Mouse (Mus musculus) thymus, adult 2 months (tissue): ENCODE results near the gene Rnf220. TPM values are rescaled to one million over a fixed set of nuclear protein-coding genes. Genes with fewer than 3 reads are reported as not detected.

Experiments
- DNase-seq: peaks from one replicate; pipeline ENCODE4 v3.0.0; 2021
- H3K27ac ChIP-seq: fragments of 200-500 bp; 2 replicates; pipeline ENCODE4 v1.5.1; 2012; ENCODE audit warnings: low read length, control low read depth; ENCODE audit not compliant: control insufficient read depth, insufficient read depth
- H3K27me3 ChIP-seq: fragments of 200-500 bp; 2 replicates; pipeline ENCODE4 v1.6.1; 2012; ENCODE audit warnings: mild to moderate bottlenecking, low read length, moderate library complexity, mixed read lengths; ENCODE audit not compliant: control insufficient read depth, insufficient read depth
- H3K36me3 ChIP-seq: fragments of 200-500 bp; 2 replicates; pipeline ENCODE4 v1.6.1; 2012; ENCODE audit warnings: mild to moderate bottlenecking, low read length, moderate library complexity; ENCODE audit not compliant: control insufficient read depth, insufficient read depth
- H3K4me1 ChIP-seq: fragments of 200-500 bp; replicated peaks from 2 replicates; pipeline ENCODE4 v1.6.1; 2012; ENCODE audit warnings: low read length; ENCODE audit not compliant: control insufficient read depth, insufficient read depth
- H3K4me3 ChIP-seq: fragments of 200-500 bp; 2 replicates; pipeline ENCODE4 v1.5.1; 2012; ENCODE audit warnings: mild to moderate bottlenecking, low read length, control low read depth, moderate library complexity; ENCODE audit not compliant: control insufficient read depth, insufficient read depth
- CTCF ChIP-seq: fragments of 200-500 bp; IDR thresholded peaks from 2 replicates; pipeline ENCODE4 v1.5.1; 2012; ENCODE audit warnings: mild to moderate bottlenecking, control low read depth, low read length, moderate library complexity, borderline replicate concordance; ENCODE audit not compliant: control insufficient read depth, poor library complexity, insufficient read depth; ENCODE audit errors: extremely low read depth
- POLR2A ChIP-seq: fragments of 200-500 bp; IDR thresholded peaks from 2 replicates; pipeline ENCODE4 v1.6.1; 2012; ENCODE audit warnings: mild to moderate bottlenecking, low read length, control low read depth, moderate library complexity; ENCODE audit not compliant: control insufficient read depth, poor library complexity, insufficient read depth; ENCODE audit errors: extremely low read depth
- WGBS: fragments of 180-500 bp; shearing (Covaris S2); methylation state at CpG from one replicate; pipeline ENCODE4 v1.1.7; 2018; 5-methylcytosine and 5-hydroxymethylcytosine counted together
- polyA plus RNA-seq: library from polyadenylated mRNA; depleted of rRNA; stranded (reverse); fragments of >200 nt; gene quantifications from 2 replicates; pipeline ENCODE4 v1.2.3, GENCODE M21; 2012

Rnf220 gene
- polyA plus RNA-seq, 1 experiment, result 178 TPM

DNA sequence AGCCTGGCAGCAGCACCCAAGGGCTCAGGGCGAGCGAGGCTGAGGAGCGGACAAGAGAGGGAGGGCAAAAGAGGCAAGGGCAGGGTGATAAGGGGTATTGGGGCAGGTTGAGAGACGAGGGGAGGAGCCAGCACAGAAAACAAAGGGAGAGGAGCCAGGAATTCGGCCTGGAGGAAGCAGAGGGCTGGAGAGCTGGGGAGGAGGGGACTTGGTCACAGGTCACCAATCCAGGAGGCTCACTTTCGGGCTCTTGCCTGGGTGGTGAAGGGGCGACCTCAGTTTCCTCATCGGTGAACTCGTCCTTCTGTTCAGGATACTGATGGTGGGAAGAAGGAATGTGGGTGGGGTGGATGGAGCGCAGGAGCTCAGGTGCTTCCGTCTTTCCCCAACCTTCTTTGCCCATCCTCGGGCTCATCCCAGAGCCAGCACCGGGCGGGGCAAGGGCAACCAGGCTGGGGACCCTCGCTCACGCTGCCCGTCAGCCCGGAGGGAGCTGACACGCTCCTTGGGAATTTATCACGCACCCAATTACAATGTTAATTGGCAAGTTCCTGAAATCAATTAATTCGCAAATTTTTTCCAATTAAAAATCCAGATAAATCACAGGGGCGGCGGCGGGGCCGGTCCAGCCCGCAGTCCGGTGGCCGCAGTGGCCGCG is 193.1 kb downstream of the Rnf220 start:
- WGBS, result 92% methylated on average over 30 of the region's 30 CpGs
- no peaks in the 10 kb centered on the region for H3K36me3 ChIP-seq
- no peak overlapping the region for H3K4me3 ChIP-seq
- DNase-seq, result no peak
- no peak for TF ChIP-seq CTCF
- no peak for TF ChIP-seq POLR2A
- no peak overlapping the region for H3K27ac ChIP-seq
- H3K4me1 ChIP-seq, result no peaks in the 10 kb centered on the region
- no peaks in the 10 kb centered on the region for H3K27me3 ChIP-seq

DNA sequence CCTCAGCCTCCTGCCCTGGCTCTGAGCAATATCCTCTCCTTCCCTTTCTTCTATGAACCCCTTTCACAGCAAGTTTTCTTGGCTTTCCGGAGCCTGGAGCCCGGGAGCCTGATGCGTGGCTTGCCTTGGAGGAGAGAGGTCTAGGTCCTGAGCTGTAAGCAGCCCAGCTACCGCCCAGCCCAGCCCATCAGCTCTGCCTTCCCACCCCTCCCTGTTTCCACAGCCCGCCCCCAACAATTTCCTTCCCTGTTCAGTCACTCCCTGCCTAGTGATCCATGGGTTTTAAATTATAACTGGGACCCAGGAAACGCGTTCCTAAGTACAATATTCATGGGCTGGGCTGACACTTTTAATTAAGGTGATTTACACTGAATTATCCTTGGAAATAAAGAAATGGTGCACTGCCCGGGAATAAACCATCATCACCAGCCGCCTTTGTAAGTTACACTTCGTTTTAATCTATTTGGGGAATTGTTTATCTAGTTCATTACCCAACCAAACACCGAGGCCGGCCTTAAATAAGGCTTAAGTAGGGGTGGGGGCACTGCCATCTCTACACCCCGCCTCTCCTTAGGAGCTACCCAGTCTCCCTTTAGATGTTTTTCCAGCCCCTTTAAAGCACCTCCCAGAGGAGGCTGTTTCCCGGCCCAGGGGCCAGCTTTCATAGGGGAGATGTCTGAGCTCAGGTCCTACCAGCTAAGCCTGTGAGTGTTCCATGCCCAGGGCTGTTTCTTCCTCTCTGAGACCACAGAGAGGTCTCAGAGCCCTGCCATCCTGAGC is 194.6 kb downstream of the Rnf220 start:
- 93% methylated on average over 14 of the region's 14 CpGs for WGBS
- H3K27me3 ChIP-seq, result no peaks in the 10 kb centered on the region
- H3K4me1 ChIP-seq, result no peaks in the 10 kb centered on the region
- DNase-seq, result no peak
- TF ChIP-seq POLR2A, result no peak
- TF ChIP-seq CTCF, result no peak
- no peaks in the 10 kb centered on the region for H3K36me3 ChIP-seq
- no peak overlapping the region for H3K27ac ChIP-seq
- no peak overlapping the region for H3K4me3 ChIP-seq

DNA sequence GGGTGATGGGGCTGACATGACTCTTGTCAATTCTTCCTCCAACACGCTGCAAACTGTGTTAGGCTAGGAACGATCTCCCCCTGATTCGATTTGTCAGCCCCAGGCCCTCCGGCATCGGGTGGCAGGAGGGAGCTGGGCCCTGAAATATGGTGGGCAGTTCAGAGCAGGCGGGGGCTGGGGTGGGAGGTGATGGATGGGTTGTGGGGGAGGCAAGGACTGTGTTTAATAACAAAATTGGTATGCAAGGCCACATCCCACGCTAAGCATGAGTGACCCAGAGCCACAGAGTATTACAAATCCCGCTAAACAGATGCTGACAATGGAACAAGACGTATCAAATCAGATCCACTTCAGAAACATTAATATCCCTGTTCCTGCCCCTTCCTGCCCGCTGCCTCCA is 196.9 kb downstream of the Rnf220 start:
- no peak for DNase-seq
- Histone ChIP-seq H3K27me3 (no peaks in the 10 kb centered on the region), H3K4me1 (no peaks in the 10 kb centered on the region), H3K4me3 (no peak overlapping the region), H3K27ac (no peak overlapping the region), H3K36me3 (no peaks in the 10 kb centered on the region)
- WGBS, result 95% methylated on average over 10 of the region's 10 CpGs
- TF ChIP-seq POLR2A (no peak), CTCF (no peak)

DNA sequence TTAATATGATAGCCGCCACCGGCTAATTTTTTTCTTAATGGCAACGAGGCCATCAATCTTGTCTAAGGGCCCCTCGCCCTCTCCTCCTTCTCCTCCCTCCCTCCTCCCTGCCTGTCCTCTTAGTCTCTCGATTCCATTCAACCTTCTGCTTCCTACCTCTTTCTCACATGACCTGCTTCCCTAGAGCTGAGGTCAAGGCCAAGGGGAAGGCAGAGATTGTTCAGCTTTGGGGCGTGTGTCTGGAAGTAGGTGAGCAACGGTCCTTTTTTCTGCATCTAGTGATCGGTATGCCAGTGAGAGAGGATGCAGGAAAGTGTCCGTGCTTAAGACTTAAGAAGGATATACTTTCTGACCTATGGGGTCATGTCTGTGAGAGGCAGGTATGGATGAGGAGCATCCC is 199.0 kb downstream of the Rnf220 start:
- Histone ChIP-seq H3K27me3 (no peaks in the 10 kb centered on the region), H3K4me3 (no peak overlapping the region), H3K27ac (no peak overlapping the region), H3K4me1 (no peaks in the 10 kb centered on the region), H3K36me3 (no peaks in the 10 kb centered on the region)
- 91% methylated on average over 9 of the region's 9 CpGs for WGBS
- no peak for DNase-seq
- TF ChIP-seq CTCF (no peak), POLR2A (no peak)

DNA sequence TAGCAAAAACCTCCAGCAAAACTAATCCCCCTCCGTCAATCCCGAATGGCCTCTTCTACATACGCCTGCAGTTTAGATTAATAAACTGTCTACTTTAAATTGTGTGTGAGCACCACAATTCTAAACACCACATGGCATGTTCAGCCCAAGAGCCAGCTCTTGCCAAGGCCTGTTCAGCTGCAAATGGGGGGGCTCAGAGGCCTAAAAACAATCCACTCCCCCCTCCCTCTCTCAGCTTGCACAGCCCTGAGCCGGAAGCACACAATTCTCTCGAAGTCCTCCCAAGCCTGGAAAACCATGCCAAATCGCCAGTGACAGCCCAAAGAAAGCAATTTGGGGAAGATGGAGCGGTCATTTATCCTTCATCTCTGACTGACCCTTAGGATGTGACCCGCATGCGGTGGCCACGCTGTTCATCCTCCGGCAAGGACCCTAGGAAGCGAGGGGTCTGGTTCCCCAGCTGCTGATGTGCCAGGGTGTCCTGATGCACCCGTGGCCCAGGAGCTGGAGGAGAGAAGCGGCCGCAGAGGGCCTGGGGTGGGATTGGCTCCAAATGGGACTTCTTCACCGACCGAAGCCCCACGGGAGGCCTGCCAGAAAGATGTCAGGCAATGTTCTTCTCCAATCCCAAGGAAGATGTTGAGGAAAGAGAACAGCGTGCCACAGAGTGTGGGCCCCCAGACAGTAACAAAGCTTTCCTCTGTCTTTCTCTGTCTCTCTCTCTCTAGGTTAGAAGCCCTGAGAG is 199.8 kb downstream of the Rnf220 start:
- TF ChIP-seq CTCF, result no peak
- no peak for TF ChIP-seq POLR2A
- H3K4me3 ChIP-seq, result no peak overlapping the region

DNA sequence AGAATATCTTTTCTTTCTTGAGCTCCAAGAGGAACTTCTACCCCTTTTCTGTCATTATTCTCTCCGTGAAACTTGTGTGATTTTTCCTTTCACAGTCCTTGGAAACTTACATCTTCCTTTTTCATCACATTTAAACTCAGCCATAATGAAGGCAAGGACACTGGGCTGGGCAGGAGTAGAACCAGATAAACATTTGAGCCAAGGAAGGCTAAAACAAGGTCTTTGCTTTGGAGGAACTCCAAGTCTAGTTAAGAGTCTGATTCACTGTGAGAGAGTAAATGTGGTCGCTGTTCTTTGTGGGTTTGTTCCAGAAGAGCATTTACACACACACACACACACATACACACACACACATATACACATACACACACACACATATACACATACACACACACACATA is 205.2 kb downstream of the Rnf220 start:
- peaks cover 9% of the 10 kb centered on the region for H3K4me1 ChIP-seq
- 87% methylated on average over 2 of the region's 2 CpGs for WGBS
- TF ChIP-seq CTCF, result no peak
- TF ChIP-seq POLR2A, result no peak

More for the DNA sequence above, 199.8 kb downstream of the Rnf220 start:
- no peaks in the 10 kb centered on the region for H3K4me1 ChIP-seq
- no peak overlapping the region for H3K27ac ChIP-seq
- H3K27me3 ChIP-seq, result no peaks in the 10 kb centered on the region
- 96% methylated on average over 19 of the region's 19 CpGs for WGBS
- no peaks in the 10 kb centered on the region for H3K36me3 ChIP-seq
- DNase-seq, result no peak

More for the DNA sequence above, 205.2 kb downstream of the Rnf220 start:
- H3K4me3 ChIP-seq, result no peak overlapping the region
- H3K36me3 ChIP-seq, result no peaks in the 10 kb centered on the region
- no peak for DNase-seq
- H3K27me3 ChIP-seq, result no peaks in the 10 kb centered on the region
- no peak overlapping the region for H3K27ac ChIP-seq
